Mouse (Mus musculus): ENCODE measurements around the gene Atxn7l3.

DNA sequence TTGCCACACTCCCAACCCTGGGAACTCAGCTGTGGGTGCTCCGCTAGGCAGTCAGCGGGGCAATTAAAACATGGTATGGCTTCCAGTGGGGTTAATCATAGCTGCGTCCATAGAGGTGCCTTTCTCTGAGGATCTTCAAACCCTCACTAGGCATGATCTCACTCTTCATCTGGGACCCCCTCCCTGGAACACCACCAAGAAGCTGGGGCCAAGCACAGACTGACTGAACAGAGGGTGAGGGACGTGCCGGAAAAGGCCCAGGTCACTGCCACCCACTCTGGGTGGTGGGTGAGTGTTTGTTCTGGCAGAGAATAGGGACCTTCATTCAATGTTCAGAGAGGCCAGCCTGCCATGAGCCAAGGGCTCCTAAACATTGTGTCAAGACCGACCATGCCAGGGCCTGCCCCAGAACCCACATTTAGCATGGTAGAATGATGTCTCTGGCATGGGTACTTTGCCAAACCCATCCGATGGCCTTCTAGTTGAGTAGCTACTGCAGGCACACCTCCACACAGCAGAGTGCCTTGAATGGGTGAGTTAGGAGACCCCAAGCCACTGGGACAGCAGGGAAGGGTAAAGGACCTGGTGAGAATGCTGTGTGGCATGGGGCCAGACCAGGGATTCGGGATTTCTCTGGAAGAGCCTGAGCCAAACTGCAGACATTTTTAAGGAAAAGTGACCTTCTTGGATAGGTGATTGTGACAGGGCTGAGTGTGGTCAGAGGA is 29.6 kb downstream of the Atxn7l3 start:
- no peak for TF ChIP-seq GATA1 (IDR thresholded peaks at IDR 0.05; ENCODE audit: borderline replicate concordance, low read length)
- no peak for TF ChIP-seq FLI1 (IDR thresholded peaks at IDR 0.05; ENCODE audit: low read length)

All from megakaryocyte, embryonic 14.5 days (primary cell).